Mouse (Mus musculus) intestine, embryonic 16.5 days (tissue): Measurements from ENCODE around the gene AY761185. TPM values are rescaled to one million over a fixed set of nuclear protein-coding genes. Genes with fewer than 3 reads are reported as not detected.
"Not testable (repeated sequence)": the region's sequence is repeated elsewhere in the genome, so short reads cannot be mapped to it uniquely, and the experiment has no call there.

ENCODE experiments used
- ATAC-seq: fragments of 200-750 bp; cut with Nextera tagmentation; 2 replicates; pipeline ENCODE4 v1.8.0; 2017; ENCODE audit warnings: moderate TSS enrichment, moderate library complexity
- H3K27ac ChIP-seq: fragments of 300-500 bp; sonication (generic); 2 replicates; pipeline ENCODE4 v1.5.1; 2014; ENCODE audit warnings: mild to moderate bottlenecking, low read length
- H3K27me3 ChIP-seq: fragments of 300-500 bp; sonication (generic); replicated peaks from 2 replicates; pipeline ENCODE4 v1.6.1; 2014; ENCODE audit warnings: low read length, control low read depth, mixed read lengths; ENCODE audit not compliant: control insufficient read depth, insufficient read depth
- H3K36me3 ChIP-seq: fragments of 300-500 bp; sonication (generic); 2 replicates; pipeline ENCODE4 v1.6.1; 2014; ENCODE audit warnings: low read length, control low read depth; ENCODE audit not compliant: control insufficient read depth, insufficient read depth
- H3K4me1 ChIP-seq: fragments of 300-500 bp; sonication (generic); 2 replicates; pipeline ENCODE4 v1.6.1; 2014; ENCODE audit warnings: low read length, control low read depth, mixed read lengths; ENCODE audit not compliant: control insufficient read depth, insufficient read depth
- H3K4me2 ChIP-seq: fragments of 300-500 bp; sonication (generic); 2 replicates; pipeline ENCODE4 v1.6.1; 2014; ENCODE audit warnings: low read depth, low read length, control low read depth
- H3K4me3 ChIP-seq: fragments of 300-500 bp; sonication (generic); 2 replicates; pipeline ENCODE4 v1.5.1; 2014; ENCODE audit warnings: mild to moderate bottlenecking, low read length
- H3K9ac ChIP-seq: fragments of 300-500 bp; sonication (generic); 2 replicates; pipeline ENCODE4 v1.6.1; 2014; ENCODE audit warnings: low read depth, low read length
- H3K9me3 ChIP-seq: fragments of 300-500 bp; sonication (generic); 2 replicates; pipeline ENCODE4 v1.6.1; 2016; ENCODE audit warnings: low read length, control low read depth; ENCODE audit not compliant: control insufficient read depth
- WGBS: fragments of 180-500 bp; shearing (Covaris S2); extraction: QIAGEN DNeasy Blood & Tissue Kit; methylation state at CpG from one replicate; pipeline ENCODE4 v1.1.7; 2014; 5-methylcytosine and 5-hydroxymethylcytosine counted together
- polyA plus RNA-seq: library from polyadenylated mRNA; unstranded; fragments of >200 nt; fragmentation: Nextera tagmentation; extraction: Ambion mirVana; gene quantifications from 2 replicates; pipeline ENCODE4 v1.2.1, GENCODE M21; 2015

Gene AY761185
- polyA plus RNA-seq = not detected in 2 replicates

GRCm38 (mm10) chr8:20944610-20945009, at the start of gene AY761185:
Gene AY761185 (minus strand): TSS chr8:20944710.
- no peak within 1 kb of the TSS for H3K9ac ChIP-seq
- no peaks in the 10 kb centered on the region for H3K4me1 ChIP-seq
- H3K4me2 ChIP-seq = no peak within 1 kb of the TSS
- H3K36me3 ChIP-seq = no peaks in the 10 kb centered on the region
- 80% methylated on average over 3 of the region's 3 CpGs for WGBS
- no peak for ATAC-seq
- no peak within 1 kb of the TSS for H3K4me3 ChIP-seq
- 0 out of 2 replicates have a peak, but pooled peaks cover 3% of the 10 kb centered on the region for H3K9me3 ChIP-seq
- no peaks in the 10 kb centered on the region for H3K27me3 ChIP-seq
- no peak within 1 kb of the TSS for H3K27ac ChIP-seq

GRCm38 (mm10) chr8:20994042-20994441, 49.5 kb upstream of the AY761185 start:
- H3K4me2 ChIP-seq, H3K4me3 ChIP-seq, H3K9ac ChIP-seq, H3K27ac ChIP-seq, ATAC-seq, H3K27me3 ChIP-seq, H3K9me3 ChIP-seq, H3K36me3 ChIP-seq, H3K4me1 ChIP-seq: not testable (repeated sequence)

GRCm38 (mm10) chr8:20979846-20980245, 35.3 kb upstream of the AY761185 start:
- H3K9ac ChIP-seq = no peak overlapping the region
- H3K4me1 ChIP-seq = no peaks in the 10 kb centered on the region
- H3K9me3 ChIP-seq = no peaks in the 10 kb centered on the region
- 36% methylated on average over 1 of the region's 1 CpGs for WGBS
- H3K27me3 ChIP-seq = no peaks in the 10 kb centered on the region
- no peaks in the 10 kb centered on the region for H3K36me3 ChIP-seq
- H3K27ac ChIP-seq = no peak overlapping the region
- ATAC-seq = no peak
- H3K4me2 ChIP-seq = no peak overlapping the region
- no peak overlapping the region for H3K4me3 ChIP-seq

- H3K4me3 ChIP-seq = no peak overlapping the region
- no peaks in the 10 kb centered on the region for H3K4me1 ChIP-seq
- no peaks in the 10 kb centered on the region for H3K27me3 ChIP-seq
- no peak overlapping the region for H3K9ac ChIP-seq
- no peak overlapping the region for H3K27ac ChIP-seq
- H3K36me3 ChIP-seq = no peaks in the 10 kb centered on the region
- H3K9me3 ChIP-seq = no peaks in the 10 kb centered on the region; the same call in 1 of the 2 replicates
- WGBS = 68% methylated on average over 2 of the region's 2 CpGs
- ATAC-seq = no peak
- H3K4me2 ChIP-seq = no peak overlapping the region
These were observed 20.0 kb upstream of the AY761185 start for GRCm38 (mm10) chr8:20964531-20964930.

GRCm38 (mm10) chr8:20921971-20922370, 22.5 kb downstream of the AY761185 start, which contains the start of gene Gm6040:
Gene Gm6040 (minus strand): TSS chr8:20922071.
- Histone ChIP-seq H3K4me1 (no peaks in the 10 kb centered on the region), H3K9me3 (no peaks in the 10 kb centered on the region; the same call in 1 of the 2 replicates), H3K27ac (no peak within 1 kb of the TSS), H3K4me3 (no peak within 1 kb of the TSS), H3K9ac (no peak within 1 kb of the TSS), H3K36me3 (no peaks in the 10 kb centered on the region), H3K4me2 (no peak within 1 kb of the TSS), H3K27me3 (no peaks in the 10 kb centered on the region)
- WGBS = 73% methylated on average over 3 of the region's 3 CpGs
- no peak for ATAC-seq

GRCm38 (mm10) chr8:20912288-20912687, 32.2 kb downstream of the AY761185 start:
- no peaks in the 10 kb centered on the region for H3K9me3 ChIP-seq
- no peak overlapping the region for H3K4me2 ChIP-seq
- ATAC-seq = no peak
- H3K4me3 ChIP-seq = no peak overlapping the region
- no peaks in the 10 kb centered on the region for H3K36me3 ChIP-seq
- H3K4me1 ChIP-seq = no peaks in the 10 kb centered on the region
- no peak overlapping the region for H3K27ac ChIP-seq
- 88% methylated on average over 1 of the region's 1 CpGs for WGBS
- no peak overlapping the region for H3K9ac ChIP-seq
- H3K27me3 ChIP-seq = no peaks in the 10 kb centered on the region

GRCm38 (mm10) chr8:20908256-20908655, 36.3 kb downstream of the AY761185 start:
- no peaks in the 10 kb centered on the region for H3K9me3 ChIP-seq
- no peak overlapping the region for H3K27ac ChIP-seq
- 69% methylated on average over 2 of the region's 2 CpGs for WGBS
- H3K4me2 ChIP-seq = no peak overlapping the region
- no peak for ATAC-seq
- no peak overlapping the region for H3K9ac ChIP-seq
- H3K27me3 ChIP-seq = no peaks in the 10 kb centered on the region
- no peaks in the 10 kb centered on the region for H3K4me1 ChIP-seq
- no peaks in the 10 kb centered on the region for H3K36me3 ChIP-seq
- H3K4me3 ChIP-seq = no peak overlapping the region

GRCm38 (mm10) chr8:20907119-20907518, 37.4 kb downstream of the AY761185 start:
- no peaks in the 10 kb centered on the region for H3K36me3 ChIP-seq
- no peaks in the 10 kb centered on the region for H3K4me1 ChIP-seq
- H3K4me2 ChIP-seq = no peak overlapping the region
- no peaks in the 10 kb centered on the region for H3K27me3 ChIP-seq
- no peak overlapping the region for H3K27ac ChIP-seq
- H3K4me3 ChIP-seq = no peak overlapping the region
- no peak for ATAC-seq
- no peaks in the 10 kb centered on the region; the same call in 1 of the 2 replicates for H3K9me3 ChIP-seq
- WGBS = 93% methylated on average over 2 of the region's 2 CpGs
- H3K9ac ChIP-seq = no peak overlapping the region

- Histone ChIP-seq H3K9ac (no peak within 1 kb of the TSS), H3K4me3 (no peak within 1 kb of the TSS), H3K36me3 (no peaks in the 10 kb centered on the region), H3K4me1 (no peaks in the 10 kb centered on the region), H3K4me2 (no peak within 1 kb of the TSS), H3K27me3 (no peaks in the 10 kb centered on the region), H3K27ac (no peak within 1 kb of the TSS), H3K9me3 (peaks cover 5% of the 10 kb centered on the region)
- WGBS = 61% methylated on average over 2 of the region's 2 CpGs
- no peak for ATAC-seq
These were observed 42.0 kb downstream of the AY761185 start, which contains the start of gene Gm15056 for GRCm38 (mm10) chr8:20902527-20902926. Gene Gm15056 (minus strand): TSS chr8:20902627.
